Mouse (Mus musculus): ENCODE results near the gene Tmem147. TPM values are rescaled to one million over a fixed set of nuclear protein-coding genes. Genes with fewer than 3 reads are reported as not detected.

The Tmem147 gene
- polyA plus RNA-seq, 1 experiment from 2014 or later = 129 TPM

- Histone ChIP-seq H3K4me3 (ENCODE audit: low read depth, low read length) (no peak overlapping the region), H3K36me3 (replicated peaks; ENCODE audit: control insufficient read depth, insufficient read depth, low read depth, low read length) (no peaks in the 10 kb centered on the region), H3K4me2 (ENCODE audit: low read depth, low read length) (no peak overlapping the region), H3K4me1 (ENCODE audit: control insufficient read depth, insufficient read depth, low read length) (no peaks in the 10 kb centered on the region), H3K27ac (replicated peaks; ENCODE audit: low read depth, low read length) (no peak overlapping the region), H3K9me3 (replicated peaks; ENCODE audit: control insufficient read depth, low read length) (no peaks in the 10 kb centered on the region), H3K27me3 (ENCODE audit: control insufficient read depth, insufficient read depth, low read length) (no peaks in the 10 kb centered on the region), H3K9ac (replicated peaks; ENCODE audit: low read length) (no peak overlapping the region)
- DNase-seq (ENCODE audit: low spot score) (no peak), ATAC-seq (replicated peaks; ENCODE audit: insufficient number of reproducible peaks, low FRiP score, low TSS enrichment, low read depth) (no peak)
- 78% methylated on average over 4 of the region's 4 CpGs for WGBS
These were observed 32.5 kb upstream of the Tmem147 start for GRCm38 (mm10) chr7:30761769-30762352.

- H3K9me3 ChIP-seq (replicated peaks; ENCODE audit: control insufficient read depth, low read length) = no peaks in the 10 kb centered on the region
- 33% methylated on average over 4 of the region's 4 CpGs for WGBS
- no peaks in the 10 kb centered on the region for H3K4me1 ChIP-seq (ENCODE audit: control insufficient read depth, insufficient read depth, low read length)
- no peak overlapping the region for H3K4me3 ChIP-seq (ENCODE audit: low read depth, low read length)
- H3K27me3 ChIP-seq (ENCODE audit: control insufficient read depth, insufficient read depth, low read length) = no peaks in the 10 kb centered on the region
- DNase-seq (ENCODE audit: low spot score) (peak; percentile 44), ATAC-seq (replicated peaks; ENCODE audit: insufficient number of reproducible peaks, low FRiP score, low TSS enrichment, low read depth) (no peak)
- H3K36me3 ChIP-seq (replicated peaks; ENCODE audit: control insufficient read depth, insufficient read depth, low read depth, low read length) = no peaks in the 10 kb centered on the region
- H3K9ac ChIP-seq (replicated peaks; ENCODE audit: low read length) = no peak overlapping the region
- H3K4me2 ChIP-seq (ENCODE audit: low read depth, low read length) = no peak overlapping the region
- no peak overlapping the region for H3K27ac ChIP-seq (replicated peaks; ENCODE audit: low read depth, low read length)
These were observed 29.5 kb upstream of the Tmem147 start for GRCm38 (mm10) chr7:30758853-30759252.

- H3K9me3 ChIP-seq (replicated peaks; ENCODE audit: control insufficient read depth, low read length) = no peaks in the 10 kb centered on the region
- no peak overlapping the region for H3K4me3 ChIP-seq (ENCODE audit: low read depth, low read length)
- no peaks in the 10 kb centered on the region for H3K36me3 ChIP-seq (replicated peaks; ENCODE audit: control insufficient read depth, insufficient read depth, low read depth, low read length)
- ATAC-seq (replicated peaks; ENCODE audit: insufficient number of reproducible peaks, low FRiP score, low TSS enrichment, low read depth) = no peak
- no peaks in the 10 kb centered on the region for H3K4me1 ChIP-seq (ENCODE audit: control insufficient read depth, insufficient read depth, low read length)
- DNase-seq (ENCODE audit: low spot score) = no peak
- no peak overlapping the region for H3K27ac ChIP-seq (replicated peaks; ENCODE audit: low read depth, low read length)
- no peak overlapping the region for H3K9ac ChIP-seq (replicated peaks; ENCODE audit: low read length)
- H3K27me3 ChIP-seq (ENCODE audit: control insufficient read depth, insufficient read depth, low read length) = no peaks in the 10 kb centered on the region
- 65% methylated on average over 3 of the region's 3 CpGs for WGBS
- H3K4me2 ChIP-seq (ENCODE audit: low read depth, low read length) = no peak overlapping the region
These were observed 27.7 kb upstream of the Tmem147 start for GRCm38 (mm10) chr7:30757001-30757400.

GRCm38 (mm10) chr7:30751086-30751669, 21.8 kb upstream of the Tmem147 start, which contains the start of gene Sbsn:
Gene Sbsn (plus strand): TSS chr7:30751471.
- H3K4me2 ChIP-seq (ENCODE audit: low read depth, low read length) = no peak within 1 kb of the TSS
- H3K9me3 ChIP-seq (replicated peaks; ENCODE audit: control insufficient read depth, low read length) = no peaks in the 10 kb centered on the region
- no peak within 1 kb of the TSS for H3K27ac ChIP-seq (replicated peaks; ENCODE audit: low read depth, low read length)
- H3K9ac ChIP-seq (replicated peaks; ENCODE audit: low read length) = no peak within 1 kb of the TSS
- no peaks in the 10 kb centered on the region for H3K4me1 ChIP-seq (ENCODE audit: control insufficient read depth, insufficient read depth, low read length)
- H3K27me3 ChIP-seq (ENCODE audit: control insufficient read depth, insufficient read depth, low read length) = no peaks in the 10 kb centered on the region
- 72% methylated on average over 5 of the region's 5 CpGs for WGBS
- no peaks in the 10 kb centered on the region for H3K36me3 ChIP-seq (replicated peaks; ENCODE audit: control insufficient read depth, insufficient read depth, low read depth, low read length)
- ATAC-seq (replicated peaks; ENCODE audit: insufficient number of reproducible peaks, low FRiP score, low TSS enrichment, low read depth) (no peak), DNase-seq (ENCODE audit: low spot score) (no peak)
- H3K4me3 ChIP-seq (ENCODE audit: low read depth, low read length) = no peak within 1 kb of the TSS

- Histone ChIP-seq H3K4me2 (ENCODE audit: low read depth, low read length) (no peak overlapping the region), H3K9ac (replicated peaks; ENCODE audit: low read length) (no peak overlapping the region), H3K4me3 (ENCODE audit: low read depth, low read length) (no peak overlapping the region), H3K27ac (replicated peaks; ENCODE audit: low read depth, low read length) (no peak overlapping the region), H3K36me3 (replicated peaks; ENCODE audit: control insufficient read depth, insufficient read depth, low read depth, low read length) (no peaks in the 10 kb centered on the region), H3K9me3 (replicated peaks; ENCODE audit: control insufficient read depth, low read length) (no peaks in the 10 kb centered on the region), H3K4me1 (ENCODE audit: control insufficient read depth, insufficient read depth, low read length) (no peaks in the 10 kb centered on the region), H3K27me3 (ENCODE audit: control insufficient read depth, insufficient read depth, low read length) (no peaks in the 10 kb centered on the region)
- DNase-seq (ENCODE audit: low spot score) (no peak), ATAC-seq (replicated peaks; ENCODE audit: insufficient number of reproducible peaks, low FRiP score, low TSS enrichment, low read depth) (no peak)
- 87% methylated on average over 13 of the region's 13 CpGs for WGBS
These were observed 20.7 kb upstream of the Tmem147 start for GRCm38 (mm10) chr7:30749824-30750606.

GRCm38 (mm10) chr7:30747525-30748204, 18.3 kb upstream of the Tmem147 start:
- no peaks in the 10 kb centered on the region for H3K27me3 ChIP-seq (ENCODE audit: control insufficient read depth, insufficient read depth, low read length)
- no peaks in the 10 kb centered on the region for H3K36me3 ChIP-seq (replicated peaks; ENCODE audit: control insufficient read depth, insufficient read depth, low read depth, low read length)
- ATAC-seq (replicated peaks; ENCODE audit: insufficient number of reproducible peaks, low FRiP score, low TSS enrichment, low read depth) (no peak), DNase-seq (ENCODE audit: low spot score) (no peak)
- H3K9me3 ChIP-seq (replicated peaks; ENCODE audit: control insufficient read depth, low read length) = no peaks in the 10 kb centered on the region
- no peaks in the 10 kb centered on the region for H3K4me1 ChIP-seq (ENCODE audit: control insufficient read depth, insufficient read depth, low read length)
- no peak overlapping the region for H3K4me3 ChIP-seq (ENCODE audit: low read depth, low read length)
- WGBS = 84% methylated on average over 7 of the region's 7 CpGs
- no peak overlapping the region for H3K27ac ChIP-seq (replicated peaks; ENCODE audit: low read depth, low read length)
- no peak overlapping the region for H3K9ac ChIP-seq (replicated peaks; ENCODE audit: low read length)
- no peak overlapping the region for H3K4me2 ChIP-seq (ENCODE audit: low read depth, low read length)

- Histone ChIP-seq H3K9ac (replicated peaks; ENCODE audit: low read length) (no peak overlapping the region), H3K9me3 (replicated peaks; ENCODE audit: control insufficient read depth, low read length) (no peaks in the 10 kb centered on the region), H3K4me3 (ENCODE audit: low read depth, low read length) (no peak overlapping the region), H3K4me2 (ENCODE audit: low read depth, low read length) (no peak overlapping the region), H3K36me3 (replicated peaks; ENCODE audit: control insufficient read depth, insufficient read depth, low read depth, low read length) (no peaks in the 10 kb centered on the region), H3K4me1 (ENCODE audit: control insufficient read depth, insufficient read depth, low read length) (no peaks in the 10 kb centered on the region), H3K27ac (replicated peaks; ENCODE audit: low read depth, low read length) (no peak overlapping the region), H3K27me3 (ENCODE audit: control insufficient read depth, insufficient read depth, low read length) (no peaks in the 10 kb centered on the region)
- ATAC-seq (replicated peaks; ENCODE audit: insufficient number of reproducible peaks, low FRiP score, low TSS enrichment, low read depth) (no peak), DNase-seq (ENCODE audit: low spot score) (no peak)
- 63% methylated on average over 4 of the region's 4 CpGs for WGBS
These were observed 14.8 kb upstream of the Tmem147 start for GRCm38 (mm10) chr7:30744022-30744598.
